9 mouse cellular contexts compared by ENCODE assay signal in the genomic region with DNA sequence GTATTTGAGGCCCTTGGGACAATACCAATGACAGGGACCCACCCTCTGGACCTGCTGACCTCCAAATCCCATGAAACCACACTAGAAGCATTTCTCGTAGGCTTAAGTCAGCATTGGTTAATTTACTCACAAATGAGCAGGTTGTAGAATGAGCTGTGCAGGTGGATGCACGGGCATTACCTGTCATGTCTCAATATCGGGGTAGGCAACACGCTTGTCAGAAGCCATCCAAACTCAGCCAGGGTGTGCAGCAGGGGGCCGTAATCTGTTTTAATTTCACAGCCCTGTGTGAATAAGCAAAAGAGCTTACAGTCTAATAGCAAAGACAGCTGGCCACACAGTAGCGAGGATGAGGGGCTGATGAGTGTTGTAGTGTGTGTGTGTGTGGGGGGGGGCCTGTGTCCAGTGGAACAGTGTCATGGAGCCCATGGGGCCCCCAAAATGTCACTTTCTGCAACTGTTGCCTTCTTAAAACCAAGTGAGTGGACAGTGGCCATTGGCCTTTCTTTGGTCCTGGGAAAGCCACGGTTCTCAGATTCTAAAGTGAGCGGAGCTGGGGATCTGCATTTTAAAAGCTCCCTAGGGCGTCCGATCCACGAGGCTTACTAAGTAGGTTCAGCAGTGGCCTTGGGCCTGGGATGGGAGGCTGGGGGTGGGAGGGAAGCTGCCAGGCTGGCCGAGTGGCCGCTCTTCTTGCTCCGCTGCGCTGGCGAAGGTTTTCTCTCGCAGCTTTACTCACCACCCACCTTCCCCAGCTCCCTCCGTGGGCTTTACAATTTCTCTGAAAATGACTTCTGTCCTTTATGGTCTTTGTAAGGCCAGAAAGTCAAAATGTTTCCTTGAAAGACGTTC. TPM values are rescaled to one million over a fixed set of nuclear protein-coding genes. Genes with fewer than 3 reads are reported as not detected.
A peak's percentile ranks its signal among the peaks of the same experiment; 100 is the strongest.
DNase-seq lines count a peak whose midpoint lies in the region; ATAC-seq and TF ChIP-seq lines count a peak whose summit lies in the region.
"Had no signal": no experiment of that assay in that cellular context is flagged by ENCODE, and none has a peak within 500 bp of the region (broad histone marks: within the 10 kb centered on the region; RNA-seq: fewer than 3 reads in every experiment).

No protein-coding gene starts in this region.

- TF ChIP-seq POLR2A in olfactory bulb, adult 2 months (IDR thresholded peaks at IDR 0.05; ENCODE audit: insufficient read depth, low read depth, low read length): no peak

- peak overlapping the region; percentile 35 for H3K4me2 ChIP-seq in hindbrain, postnatal 0 days (ENCODE audit: low read depth, low read length)

- H3K36me3 ChIP-seq in hindbrain, postnatal 0 days (ENCODE audit: insufficient read depth, low read length): no peaks in the 10 kb centered on the region

- 0 out of 2 replicates have a peak overlapping the region, but pooled peaks have one; percentile 6 for H3K9ac ChIP-seq in hindbrain, postnatal 0 days (replicated peaks; ENCODE audit: low read length)

- H3K4me1 ChIP-seq in hindbrain, postnatal 0 days (ENCODE audit: insufficient read depth, low read length): peaks cover 11% of the 10 kb centered on the region
- H3K4me1 ChIP-seq in olfactory bulb, adult 2 months (ENCODE audit: control insufficient read depth, insufficient read depth, low read length): peaks cover 3% of the 10 kb centered on the region

- H3K9me3 ChIP-seq in hindbrain, postnatal 0 days (ENCODE audit: low read length): no peaks in the 10 kb centered on the region

- WGBS in hindbrain, postnatal 0 days: 26% methylated on average over 19 of the region's 19 CpGs
- WGBS in olfactory bulb, adult 2 months: 71% methylated on average over 19 of the region's 19 CpGs

- TF ChIP-seq CTCF in hindbrain, postnatal 0 days (IDR thresholded peaks at IDR 0.05; ENCODE audit: low read depth): no peak
- no peak for TF ChIP-seq CTCF in olfactory bulb, adult 2 months (IDR thresholded peaks at IDR 0.05; ENCODE audit: insufficient read depth, low read depth, low read length)

- H3K27me3 ChIP-seq in hindbrain, postnatal 0 days (ENCODE audit: insufficient read depth, low read length): no peaks in the 10 kb centered on the region

- no peak for DNase-seq in frontal cortex, adult 2 months (ENCODE audit: extremely low spot score in 1 of 2, low spot score in 1 of 2)
- DNase-seq in right cerebral cortex, postnatal 10 days (ENCODE audit: low spot score in 2 of 2): peak; percentile 32 to 39
- DNase-seq in right cerebral cortex, postnatal 14 days: no peak
- peak; percentile 59 for DNase-seq in hindbrain, postnatal 0 days (ENCODE audit: low spot score)
- DNase-seq in left cerebral cortex, postnatal 10 days (ENCODE audit: extremely low spot score in 1 of 2, low spot score in 2 of 2): no peak
- no peak for DNase-seq in urinary bladder, postnatal 10 days (ENCODE audit: low spot score)
- DNase-seq: thymus, adult 18-20 months had no signal

- no peak overlapping the region; the same call in 1 of the 2 replicates for H3K4me3 ChIP-seq in hindbrain, postnatal 0 days (ENCODE audit: low read length)
- H3K4me3 ChIP-seq in olfactory bulb, adult 2 months (ENCODE audit: insufficient read depth, low read depth, low read length): no peak overlapping the region

- intact Hi-C loops in left cerebral cortex, postnatal 10 days (cut with DNase I): no loop called here

- peak; percentile 38; the same call in 1 of the 2 replicates for ATAC-seq in frontal cortex, adult (ENCODE audit: low TSS enrichment)
- peak; percentile 43; the same call in 1 of the 2 replicates for ATAC-seq in hindbrain, postnatal 0 days

- H3K27ac ChIP-seq in hindbrain, postnatal 0 days: peak overlapping the region; percentile 27
- 0 out of 2 replicates have a peak overlapping the region, but pooled peaks have one; percentile 14 for H3K27ac ChIP-seq in olfactory bulb, adult 2 months (ENCODE audit: insufficient read depth, low read depth, low read length)

RNA-seq across cellular contexts. Expression of gene Rftn2, which starts 32.3 kb away (rescaled TPM):
- polyA plus RNA-seq in frontal cortex, adult 2 months (2012; rRNA removed): 19.5 and 21.7 TPM in 2 replicates
- total RNA-seq in hindbrain, postnatal 0 days (2014; rRNA removed): 11.2 and 14.2 TPM in 2 replicates
- polyA plus RNA-seq in hindbrain, postnatal 0 days (2015; fragmentation: Nextera tagmentation; extraction: Ambion mirVana): 14.9 and 19.9 TPM in 2 replicates
- polyA plus RNA-seq in olfactory bulb, adult 2 months (2012; ENCODE audit: insufficient read depth, insufficient read length, low replicate concordance, missing spikeins): not detected in 2 replicates
- total RNA-seq in left cerebral cortex, postnatal 10 days (2021): 10 to 100 TPM; 14.3 to 17.6 TPM

RNA-seq across cellular contexts. Expression of gene Mars2, which starts 42.7 kb away (rescaled TPM):
- polyA plus RNA-seq in frontal cortex, adult 2 months (2012; rRNA removed): 3.7 and 4.8 TPM in 2 replicates
- total RNA-seq in hindbrain, postnatal 0 days (2014; rRNA removed): 9.3 and 10.6 TPM in 2 replicates
- 2.4 and 2.6 TPM in 2 replicates for polyA plus RNA-seq in hindbrain, postnatal 0 days (2015; fragmentation: Nextera tagmentation; extraction: Ambion mirVana)
- not detected in 2 replicates for polyA plus RNA-seq in olfactory bulb, adult 2 months (2012; ENCODE audit: insufficient read depth, insufficient read length, low replicate concordance, missing spikeins)
- total RNA-seq in left cerebral cortex, postnatal 10 days (2021): 10 to 100 TPM; 12.6 to 13.6 TPM

Comparison
In these comparisons a context has a peak if more than half of its experiments do, and no peak if none do; other contexts are left out.
1. DNase-seq: peak in right cerebral cortex, postnatal 10 days (2 of 2) and hindbrain, postnatal 0 days (single experiment); none in frontal cortex, adult 2 months (0 of 2), right cerebral cortex, postnatal 14 days (single experiment), left cerebral cortex, postnatal 10 days (0 of 2) and urinary bladder, postnatal 10 days (single experiment).
2. RNA of gene Rftn2, which starts 32.3 kb away (polyA plus RNA-seq): 19.5 to 21.7 TPM in frontal cortex, adult 2 months and 14.9 to 19.9 TPM in hindbrain, postnatal 0 days; not detected in olfactory bulb, adult 2 months; every median in the first group is over 10 times any median in the second.